Mouse (Mus musculus) liver, adult 2 months (tissue): ENCODE data around the gene Hectd4.

Experiments used
- CTCF ChIP-seq: fragments of 200-500 bp; IDR thresholded peaks from 2 replicates; pipeline ENCODE4 v1.5.1; 2011; ENCODE audit warnings: low read depth, low read length, control low read depth
- POLR2A ChIP-seq: fragments of 200-500 bp; IDR thresholded peaks from 2 replicates; pipeline ENCODE4 v1.6.1; 2011; ENCODE audit warnings: low read length, control low read depth; ENCODE audit not compliant: insufficient read depth; ENCODE audit errors: extremely low read depth

DNA sequence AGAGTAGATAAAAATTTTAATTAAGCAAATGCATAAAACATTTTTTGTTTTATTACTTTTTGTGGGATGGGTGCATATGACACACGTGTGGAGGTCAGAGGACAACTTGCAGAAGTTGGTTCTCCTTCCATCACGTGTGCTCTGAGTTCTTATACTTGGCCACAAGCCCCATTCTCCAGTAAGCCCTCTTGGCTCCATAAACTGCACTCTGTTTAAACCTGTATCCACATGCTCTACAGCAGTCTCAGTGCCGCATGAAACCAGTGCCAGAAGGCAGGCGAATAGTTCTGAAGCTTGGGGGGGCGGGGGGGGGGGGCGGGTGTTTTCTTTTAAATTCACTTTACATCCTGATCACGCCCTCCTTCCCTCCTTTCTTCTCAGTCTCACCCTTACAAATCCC is 85.0 kb downstream of the Hectd4 start:
- no peak for TF ChIP-seq CTCF
- no peak for TF ChIP-seq POLR2A
